Mouse (Mus musculus): ENCODE data around the gene Arrb1.

Arrb1 gene

DNA sequence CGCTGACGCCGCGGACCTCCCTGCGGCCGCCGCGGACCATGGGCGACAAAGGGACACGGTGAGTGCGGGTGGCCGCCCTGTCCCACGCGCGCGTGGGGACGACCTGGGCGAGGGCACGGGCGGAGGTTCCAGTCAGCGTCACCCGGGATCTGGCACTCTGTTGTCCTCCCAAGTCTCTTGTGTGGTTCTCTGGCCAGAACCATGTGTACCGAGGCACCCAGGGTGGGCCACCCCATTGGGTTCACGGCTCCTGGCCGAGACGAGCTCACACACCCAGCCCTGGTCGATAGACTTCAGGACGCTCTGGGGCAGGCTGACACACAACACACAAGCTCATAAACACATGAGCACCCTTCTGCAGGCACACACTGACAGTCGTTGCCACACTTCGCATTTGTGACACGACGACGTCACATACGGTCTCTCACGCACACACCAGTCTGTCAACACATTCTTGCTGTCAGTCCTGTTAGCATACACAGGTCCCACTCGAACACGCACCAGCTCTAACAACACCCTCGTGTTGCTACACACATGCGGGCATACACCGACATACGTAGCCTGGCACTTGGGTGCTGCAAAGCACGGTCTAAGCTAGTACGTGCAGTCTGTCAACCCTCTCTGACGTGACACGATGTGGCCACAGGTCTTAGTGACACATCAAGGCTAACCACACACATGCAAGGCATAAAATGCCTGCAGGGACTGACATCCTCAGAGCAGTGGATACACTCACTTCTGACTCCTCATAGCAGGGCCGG is 655 bp downstream of the Arrb1 start:
- peak; percentile 7; the same call in 1 of the 2 replicates for ATAC-seq (ENCODE audit: insufficient number of reproducible peaks, low FRiP score, low TSS enrichment)

DNA sequence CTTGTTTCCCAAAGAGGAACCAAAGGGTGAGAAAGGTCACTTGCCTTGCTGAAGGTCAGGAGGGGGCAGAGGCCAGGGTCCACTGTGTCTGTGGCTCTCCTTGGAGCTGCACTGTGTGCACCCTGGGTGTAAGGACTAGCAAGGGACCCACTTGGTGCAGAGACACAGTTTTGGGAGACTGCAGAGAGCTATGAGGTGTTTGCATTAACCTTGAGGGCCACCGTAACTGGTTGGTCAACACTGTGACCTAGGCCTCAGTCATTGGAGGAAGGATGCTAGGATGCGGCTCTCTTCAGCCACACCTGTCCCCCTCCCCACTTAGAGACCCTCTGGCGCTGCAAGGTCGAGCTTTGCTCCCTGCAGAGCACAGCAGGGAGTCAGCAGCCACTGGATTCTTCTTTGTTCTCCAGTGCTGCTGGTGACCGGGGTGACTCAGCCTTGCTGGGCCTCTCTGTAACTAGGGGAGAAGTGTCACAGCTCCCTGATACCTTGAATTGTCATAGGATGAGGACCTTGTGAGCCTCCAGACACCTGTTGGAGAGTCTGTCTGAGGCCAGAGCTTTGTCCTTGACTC is 2.0 kb downstream of the Arrb1 start:
- no peak for ATAC-seq (ENCODE audit: insufficient number of reproducible peaks, low FRiP score, low TSS enrichment)

DNA sequence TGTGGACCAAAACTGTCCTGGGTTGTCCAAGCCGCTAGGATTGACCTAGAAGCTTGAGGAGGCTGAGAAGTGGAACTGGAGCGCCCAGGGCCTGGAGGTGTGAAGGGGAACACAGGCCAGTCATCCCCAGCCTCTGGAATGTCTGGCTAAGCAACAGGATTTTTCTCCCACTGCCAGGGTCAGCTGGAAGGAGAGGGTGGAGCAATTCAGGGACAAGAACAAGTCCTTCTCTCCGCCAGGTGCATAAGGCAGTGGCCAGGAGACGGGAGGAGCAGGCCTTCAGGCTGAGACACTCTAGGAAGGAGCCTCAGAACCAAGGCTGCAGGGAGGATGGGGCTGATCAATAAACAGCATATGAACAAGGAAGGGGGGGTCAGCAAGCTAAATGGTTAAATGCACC is 3.2 kb downstream of the Arrb1 start:
- ATAC-seq (ENCODE audit: insufficient number of reproducible peaks, low FRiP score, low TSS enrichment), result no peak

DNA sequence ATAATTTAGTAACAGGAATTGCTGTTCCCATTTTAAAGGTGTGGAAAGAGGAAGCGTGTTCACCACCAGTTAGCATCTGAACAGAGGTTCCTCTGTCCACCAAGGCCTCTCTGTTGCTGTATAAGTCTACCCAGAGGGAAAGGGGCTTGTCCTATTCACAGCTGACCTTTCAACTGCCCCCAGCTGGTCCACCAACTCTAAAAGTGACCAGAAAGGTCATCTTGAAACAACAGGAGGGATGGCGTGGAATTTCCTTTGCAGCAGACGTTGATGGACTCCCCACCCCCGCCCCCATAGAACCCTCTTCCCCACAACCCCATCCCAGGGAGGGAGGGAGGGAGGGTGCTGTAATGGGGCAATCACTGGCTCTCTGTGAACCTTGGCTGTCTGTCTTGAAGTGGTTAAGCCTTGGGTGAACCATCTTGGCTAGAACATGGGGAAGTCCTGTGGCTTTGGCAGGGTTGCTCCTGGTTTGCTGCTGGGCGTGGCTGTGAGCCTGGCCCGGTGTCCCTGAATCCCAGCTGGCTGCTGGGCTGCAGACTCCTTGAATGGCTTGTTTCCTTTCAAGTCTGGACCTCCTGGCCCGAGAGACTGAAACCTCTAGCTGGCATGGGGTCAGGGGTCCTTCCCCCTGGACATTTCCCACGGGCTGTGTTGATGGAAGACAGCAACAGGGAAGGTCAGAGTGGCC is 4.1 kb downstream of the Arrb1 start:
- ATAC-seq (ENCODE audit: insufficient number of reproducible peaks, low FRiP score, low TSS enrichment), result no peak

DNA sequence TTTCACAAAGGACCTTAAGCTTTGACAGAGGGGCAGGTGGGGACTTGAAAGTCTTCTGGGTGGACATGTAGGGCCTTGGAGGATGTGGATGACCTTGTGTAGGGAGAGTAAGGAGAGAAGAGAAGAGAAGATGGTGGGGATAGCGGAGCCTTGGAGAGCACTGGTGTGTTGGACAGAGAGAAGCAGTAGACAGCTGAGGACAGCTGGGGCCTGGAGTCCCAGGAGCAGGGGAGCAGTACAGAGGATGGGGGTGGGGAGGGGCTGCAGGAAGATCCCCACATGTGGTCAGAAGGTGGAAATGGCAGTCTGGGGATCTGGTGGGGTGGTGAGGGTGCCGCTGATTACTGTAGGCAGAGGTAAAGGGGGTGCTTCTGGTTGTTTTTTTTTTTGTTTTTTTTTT is 4.8 kb downstream of the Arrb1 start:
- ATAC-seq (ENCODE audit: insufficient number of reproducible peaks, low FRiP score, low TSS enrichment), result no peak

DNA sequence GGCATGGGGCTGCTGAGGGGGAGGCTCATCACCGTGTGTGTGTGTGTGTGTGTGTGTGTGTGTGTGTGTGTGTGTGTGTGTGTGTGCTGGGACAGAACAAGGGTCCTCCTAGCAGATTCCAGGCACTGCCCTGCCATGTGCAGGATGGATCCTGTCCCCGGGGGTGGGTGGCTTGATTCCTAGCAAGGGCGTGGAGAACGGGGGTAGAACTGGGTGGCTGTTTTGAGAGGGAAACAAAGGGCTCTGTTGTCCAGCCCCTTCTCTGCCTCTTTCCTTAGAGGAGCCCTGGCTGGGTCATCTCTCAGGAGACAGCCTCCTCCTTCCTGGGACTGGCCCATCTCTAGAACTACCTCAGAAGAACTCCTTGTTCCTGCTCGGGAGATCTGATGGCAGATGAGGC is 5.9 kb downstream of the Arrb1 start:
- ATAC-seq (ENCODE audit: insufficient number of reproducible peaks, low FRiP score, low TSS enrichment), result no peak

DNA sequence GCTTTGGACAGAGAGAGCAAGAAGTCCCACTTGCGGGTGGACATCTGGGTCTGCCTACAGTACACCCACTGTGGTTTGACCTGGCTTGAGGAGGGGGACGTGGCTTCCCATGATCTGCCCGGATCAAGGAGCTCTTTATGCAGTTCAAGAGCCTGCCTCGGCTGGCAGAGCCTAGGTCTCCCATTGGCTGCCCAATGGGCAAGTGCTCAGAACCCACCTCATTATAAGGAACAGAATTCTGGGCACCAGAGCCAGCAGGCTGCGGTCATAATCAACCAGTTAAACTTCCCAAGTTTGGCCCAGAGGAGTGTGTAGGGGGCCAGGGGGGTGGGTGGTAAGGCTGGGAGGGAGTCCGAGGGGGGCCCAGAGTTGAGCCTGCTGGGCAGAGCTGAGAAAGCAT is 9.0 kb downstream of the Arrb1 start:
- no peak for ATAC-seq (ENCODE audit: insufficient number of reproducible peaks, low FRiP score, low TSS enrichment)

DNA sequence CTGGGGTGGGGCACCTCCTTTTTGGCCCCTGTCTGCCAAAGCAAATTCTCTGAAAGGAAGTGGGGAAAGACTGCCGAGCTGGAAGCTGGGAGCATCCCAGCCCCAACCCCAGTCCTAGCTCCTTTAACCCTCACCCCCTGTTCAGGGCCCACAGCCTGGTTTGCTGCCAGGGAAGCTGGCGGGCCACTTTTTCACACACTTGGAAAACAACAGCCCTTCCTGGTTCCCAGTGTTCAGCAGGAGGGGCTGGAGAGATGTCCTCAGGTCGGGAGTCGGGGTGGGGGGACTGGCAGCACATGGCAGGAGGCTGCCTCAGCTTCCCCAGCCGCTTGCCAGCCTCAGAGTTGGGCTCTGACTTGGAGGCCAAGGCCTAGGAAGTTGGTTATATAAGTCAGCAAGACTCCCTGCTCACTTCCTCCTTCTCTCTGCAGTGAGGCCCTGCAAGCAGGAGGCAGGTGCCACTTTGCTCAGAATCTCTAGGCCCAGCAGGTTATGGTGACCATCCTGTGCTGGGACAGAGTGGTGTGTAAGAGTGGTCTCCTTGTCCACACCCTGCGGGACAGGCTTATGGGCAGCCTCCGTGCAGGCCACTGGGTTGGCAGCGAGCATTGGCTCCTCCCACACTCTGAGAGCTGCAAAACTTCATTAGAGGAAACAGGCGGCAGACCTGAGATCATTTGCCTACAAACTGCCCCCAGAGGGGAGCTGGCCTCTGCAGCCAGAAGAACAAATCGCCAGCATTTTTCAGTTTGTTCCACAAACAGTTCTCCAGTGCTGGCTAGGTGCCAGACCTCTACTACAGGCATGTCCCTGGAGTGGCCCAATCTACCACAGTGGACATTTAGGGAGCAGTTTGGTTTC is 10.8 kb downstream of the Arrb1 start:
- ATAC-seq (ENCODE audit: insufficient number of reproducible peaks, low FRiP score, low TSS enrichment), result 0 out of 2 replicates have a peak, but pooled peaks have one; percentile 26

DNA sequence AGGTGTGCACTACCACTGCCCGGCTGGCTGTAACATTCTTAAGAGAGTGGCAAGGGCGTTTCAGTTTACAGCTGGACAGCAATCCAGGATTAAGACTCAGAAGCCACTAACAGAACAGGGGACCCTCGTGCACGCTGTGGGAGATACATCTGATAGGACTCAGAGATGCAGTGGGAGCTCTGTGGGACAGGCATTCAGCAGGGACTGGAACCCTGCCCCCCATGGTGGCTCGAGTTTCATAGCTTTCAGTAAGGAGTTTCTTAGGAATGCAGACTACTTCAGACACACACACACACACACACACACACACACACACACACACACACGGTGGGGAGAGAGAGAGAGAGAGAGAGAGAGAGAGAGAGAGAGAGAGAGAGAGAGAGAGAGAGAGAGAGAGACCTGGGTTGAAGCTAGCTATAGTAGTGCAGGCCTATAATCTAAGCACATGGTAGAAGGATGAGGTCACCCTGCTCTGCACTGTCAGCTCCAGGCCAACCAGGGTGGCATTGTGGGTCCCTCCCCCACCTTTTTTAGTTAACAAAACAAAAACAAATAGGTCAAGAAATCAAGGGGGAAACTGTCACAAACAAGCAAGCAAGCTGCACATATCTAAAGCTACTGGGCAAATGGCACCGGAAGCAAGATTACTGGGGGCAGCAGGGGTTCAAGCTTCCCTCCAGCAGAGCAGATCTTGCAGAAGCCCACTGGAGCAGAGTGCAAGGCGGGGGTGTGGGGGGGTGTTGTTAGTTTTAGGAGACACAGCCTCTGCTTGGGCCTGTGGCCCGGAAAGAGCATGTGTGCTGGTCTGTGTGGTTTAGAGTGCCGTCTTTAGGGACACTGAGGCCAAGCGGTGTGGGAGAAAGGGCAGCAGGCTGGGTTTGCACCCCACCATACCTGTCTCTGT is 12.6 kb downstream of the Arrb1 start:
- no peak for ATAC-seq (ENCODE audit: insufficient number of reproducible peaks, low FRiP score, low TSS enrichment)

DNA sequence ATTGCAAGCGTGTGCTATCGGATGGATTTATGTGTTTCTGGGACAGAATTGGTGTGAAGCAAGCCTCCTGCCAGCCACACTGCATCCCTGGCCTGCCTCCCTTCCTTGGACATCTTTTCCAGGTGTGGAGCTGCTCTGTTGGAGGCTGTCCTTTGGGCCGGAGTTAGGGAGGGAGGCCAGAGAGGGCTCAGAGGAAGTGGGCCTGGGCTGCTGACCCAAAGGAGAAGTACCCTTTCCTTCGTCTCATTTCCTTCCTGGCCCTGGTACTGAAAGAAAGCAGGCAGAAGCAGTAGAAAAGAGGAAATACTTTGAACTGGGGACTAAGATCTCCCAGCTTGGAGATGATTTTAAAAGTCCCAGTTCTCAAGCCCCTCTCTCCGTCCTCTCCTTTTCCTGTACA is 14.4 kb downstream of the Arrb1 start:
- no peak for ATAC-seq (ENCODE audit: insufficient number of reproducible peaks, low FRiP score, low TSS enrichment)

DNA sequence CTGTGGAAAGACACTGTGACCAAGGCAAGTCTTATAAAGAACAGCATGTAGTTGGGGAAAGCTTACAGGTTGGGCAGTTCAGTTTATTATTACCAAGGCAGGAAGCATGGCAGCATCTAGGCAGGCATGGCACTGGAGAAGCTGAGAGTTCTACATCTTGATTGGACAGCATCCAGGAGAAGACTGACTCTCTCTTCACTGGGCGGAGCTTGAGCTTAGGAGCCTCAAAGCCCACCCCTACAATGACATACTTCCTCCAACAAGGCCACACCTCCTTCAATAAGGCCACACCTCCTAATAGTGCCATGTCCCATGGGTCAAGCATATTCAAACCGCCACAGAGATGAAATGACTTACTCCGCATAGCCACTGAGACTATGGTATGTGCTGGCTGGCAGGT is 16.4 kb downstream of the Arrb1 start:
- no peak for ATAC-seq (ENCODE audit: insufficient number of reproducible peaks, low FRiP score, low TSS enrichment)

DNA sequence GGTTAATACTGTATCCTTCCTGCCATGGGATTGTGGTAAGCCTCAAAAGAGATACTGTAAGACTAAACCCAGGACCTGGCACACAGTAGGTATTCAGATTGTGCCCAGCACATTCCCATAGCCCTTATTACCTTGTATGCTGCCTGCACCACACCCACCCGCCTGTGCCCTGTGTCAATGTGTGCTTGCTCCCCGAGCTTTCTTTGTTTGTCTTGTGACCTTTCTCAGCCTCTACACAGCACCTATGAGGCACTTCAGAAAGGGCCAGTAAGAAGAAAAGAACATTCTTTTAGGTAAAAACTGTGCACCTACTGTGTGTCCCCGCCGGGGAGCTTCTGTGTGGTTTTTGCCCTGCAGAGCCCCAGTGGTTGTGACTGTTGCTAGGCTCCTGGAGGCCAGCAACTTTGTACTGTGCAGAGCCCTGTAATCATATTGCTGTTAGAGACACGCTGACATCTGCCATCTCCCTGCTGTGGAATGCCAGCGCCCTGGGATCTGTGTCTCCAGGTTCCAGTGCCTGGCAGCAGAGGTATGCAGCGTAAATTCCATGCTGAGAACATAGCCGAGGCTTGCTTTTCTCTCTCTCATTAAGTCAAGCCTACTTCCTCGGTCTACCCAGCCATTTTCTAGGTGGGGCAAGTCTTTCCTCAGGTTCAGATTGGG is 18.1 kb downstream of the Arrb1 start:
- ATAC-seq (ENCODE audit: insufficient number of reproducible peaks, low FRiP score, low TSS enrichment), result no peak

DNA sequence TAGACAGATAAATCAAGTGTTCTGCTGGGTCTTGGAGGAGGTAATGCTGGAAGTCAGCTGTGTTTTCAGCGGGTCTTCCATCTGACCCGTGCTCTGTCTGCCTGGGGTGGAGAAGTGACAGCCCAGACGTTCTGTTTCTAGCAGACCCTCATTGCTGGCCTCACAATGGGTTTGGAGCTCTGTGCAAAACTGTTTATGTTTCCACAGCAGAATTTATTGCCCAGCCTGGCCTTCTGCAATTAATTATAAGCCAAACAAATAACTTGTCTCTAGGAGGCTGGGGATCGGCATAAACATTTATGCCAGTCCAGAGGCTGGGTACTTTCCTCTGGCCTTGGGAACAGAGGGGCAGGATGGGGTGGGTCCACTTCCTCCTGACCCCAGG is 18.6 kb downstream of the Arrb1 start:
- ATAC-seq (ENCODE audit: insufficient number of reproducible peaks, low FRiP score, low TSS enrichment), result no peak

DNA sequence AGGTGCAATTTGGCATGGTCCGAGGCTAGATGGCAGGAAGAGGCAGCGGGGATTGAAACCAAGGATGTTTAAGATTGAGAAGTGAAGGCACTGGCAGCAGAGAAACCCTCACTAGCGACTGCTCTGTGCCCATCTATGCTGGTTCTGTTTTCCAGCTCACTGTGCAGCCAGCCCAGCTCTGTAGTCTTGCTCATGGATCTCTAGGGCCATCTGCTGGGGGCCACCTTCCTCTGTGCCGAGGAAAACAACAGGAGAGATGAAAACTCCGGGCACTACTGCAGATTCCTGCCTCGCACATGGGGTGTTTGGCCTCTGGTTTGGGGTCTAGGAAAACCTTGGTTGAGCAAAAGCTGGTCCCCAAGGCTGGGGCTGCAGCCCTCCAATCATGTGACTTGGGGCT is 20.6 kb downstream of the Arrb1 start:
- 0 out of 2 replicates have a peak, but pooled peaks have one; percentile 56 for ATAC-seq (ENCODE audit: insufficient number of reproducible peaks, low FRiP score, low TSS enrichment)

DNA sequence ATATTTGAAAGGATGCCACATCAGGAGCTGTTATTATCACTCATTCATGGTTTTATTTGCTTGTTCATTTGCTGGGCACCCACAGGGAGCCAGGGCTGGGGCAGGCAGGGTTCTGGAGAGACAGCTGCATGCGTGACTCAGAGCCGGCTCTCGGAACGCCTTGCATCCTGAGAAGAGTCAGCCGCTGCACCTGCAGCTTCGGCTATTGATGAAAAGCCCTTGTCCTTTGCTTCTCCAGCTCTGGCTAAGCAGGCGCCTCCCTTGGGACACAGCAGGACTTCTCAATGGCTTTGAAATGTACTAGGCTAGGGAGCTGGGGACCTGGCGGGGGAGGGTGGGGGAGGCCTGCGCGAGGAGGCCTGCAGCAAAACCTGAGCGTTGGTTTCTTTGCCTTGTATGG is 23.8 kb downstream of the Arrb1 start:
- ATAC-seq (ENCODE audit: insufficient number of reproducible peaks, low FRiP score, low TSS enrichment), result no peak

DNA sequence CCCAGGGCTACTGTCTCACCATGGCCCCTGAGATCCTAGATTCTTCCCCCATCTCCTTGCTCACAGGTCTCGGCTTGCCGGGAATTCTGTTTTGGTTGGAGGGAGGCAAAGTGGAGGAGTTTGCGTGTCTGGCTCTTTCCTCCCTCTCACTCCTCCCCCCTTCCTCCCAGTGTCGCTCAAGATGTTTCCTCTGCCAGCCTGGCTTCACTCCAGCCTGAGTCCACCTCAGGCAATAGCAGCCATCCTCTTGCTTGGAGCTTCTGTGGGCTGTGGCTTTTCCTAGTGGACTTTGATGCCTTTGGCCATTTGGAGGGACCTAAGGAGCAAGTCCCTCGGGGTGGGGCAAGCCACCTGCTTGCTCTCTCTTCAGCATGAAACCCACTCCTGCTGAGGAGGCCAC is 27.2 kb downstream of the Arrb1 start:
- ATAC-seq (ENCODE audit: insufficient number of reproducible peaks, low FRiP score, low TSS enrichment), result 0 out of 2 replicates have a peak, but pooled peaks have one; percentile 47

DNA sequence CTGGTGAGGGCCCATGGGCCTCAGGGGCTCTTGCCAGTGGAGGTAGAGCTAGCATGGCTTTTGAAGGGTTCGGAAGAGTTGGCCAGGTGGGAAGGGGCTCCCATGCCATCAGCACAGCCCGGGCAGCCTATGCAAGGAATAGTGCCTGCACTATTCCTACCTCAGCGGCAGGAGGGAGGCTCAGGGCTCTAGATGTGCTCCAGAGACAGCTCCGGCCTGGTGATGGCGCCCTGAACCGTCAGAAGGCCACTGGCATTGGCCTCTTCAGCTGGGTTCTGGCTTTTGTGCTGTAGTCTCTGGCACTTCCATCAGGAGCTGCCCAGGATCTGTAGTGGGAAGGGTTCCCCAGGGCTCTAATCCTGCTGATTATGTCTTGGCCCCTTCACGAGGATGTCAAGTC is 28.0 kb downstream of the Arrb1 start:
- peak; percentile 6; the same call in 1 of the 2 replicates for ATAC-seq (ENCODE audit: insufficient number of reproducible peaks, low FRiP score, low TSS enrichment)

DNA sequence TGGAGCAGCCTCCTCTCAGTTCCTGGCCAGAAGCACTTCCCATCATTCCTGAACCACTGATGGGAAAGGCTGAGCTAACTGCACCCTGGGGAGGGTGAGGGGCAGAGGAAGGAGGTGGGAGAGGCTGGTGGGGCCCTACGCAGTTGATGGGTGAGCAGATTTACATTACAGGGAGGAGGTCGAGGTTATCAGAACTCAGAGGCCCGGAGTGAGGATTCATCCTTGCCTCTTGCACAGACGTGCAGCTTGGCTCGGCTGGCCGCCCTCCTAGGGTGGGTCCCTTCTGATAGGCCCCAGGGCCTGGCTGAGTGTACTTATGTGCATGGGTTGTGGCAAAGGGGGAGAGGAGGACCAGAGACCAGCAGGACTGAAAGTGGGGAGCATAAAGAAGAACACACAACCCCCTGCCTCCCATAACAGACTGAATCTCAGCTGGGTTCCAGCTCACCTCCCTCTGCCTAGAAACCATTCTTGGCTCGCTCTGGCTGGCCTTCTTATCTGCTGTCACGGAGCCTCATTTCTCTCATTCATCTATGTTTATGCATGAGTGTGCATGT is 30.1 kb downstream of the Arrb1 start:
- ATAC-seq (ENCODE audit: insufficient number of reproducible peaks, low FRiP score, low TSS enrichment), result peak; percentile 70; the same call in 1 of the 2 replicates

DNA sequence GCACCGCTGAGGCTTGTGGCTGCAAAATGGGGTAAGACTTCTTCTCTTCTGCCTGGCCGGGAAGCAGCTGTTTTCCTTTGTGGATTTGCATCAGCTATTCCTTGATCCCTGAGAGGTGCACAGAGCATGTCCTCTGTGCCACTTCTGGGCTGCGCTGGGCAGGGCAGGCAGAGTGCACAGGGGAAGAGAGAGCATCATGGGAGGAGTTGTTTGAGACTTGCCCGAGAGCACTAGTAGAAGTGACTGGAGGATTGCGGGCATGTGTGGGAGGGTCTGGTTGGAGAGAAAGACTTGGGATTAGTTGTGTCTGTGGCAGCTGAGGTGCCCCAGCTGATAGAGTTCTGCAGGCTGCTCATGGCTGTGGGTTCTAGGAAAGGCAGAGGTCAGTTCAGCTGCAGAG is 35.4 kb downstream of the Arrb1 start:
- ATAC-seq (ENCODE audit: insufficient number of reproducible peaks, low FRiP score, low TSS enrichment), result no peak
